Mouse (Mus musculus): ENCODE data around the gene Uba52. TPM values are rescaled to one million over a fixed set of nuclear protein-coding genes. Genes with fewer than 3 reads are reported as not detected.

Uba52 gene
- polyA plus RNA-seq, 1 experiment, result 977 TPM

DNA sequence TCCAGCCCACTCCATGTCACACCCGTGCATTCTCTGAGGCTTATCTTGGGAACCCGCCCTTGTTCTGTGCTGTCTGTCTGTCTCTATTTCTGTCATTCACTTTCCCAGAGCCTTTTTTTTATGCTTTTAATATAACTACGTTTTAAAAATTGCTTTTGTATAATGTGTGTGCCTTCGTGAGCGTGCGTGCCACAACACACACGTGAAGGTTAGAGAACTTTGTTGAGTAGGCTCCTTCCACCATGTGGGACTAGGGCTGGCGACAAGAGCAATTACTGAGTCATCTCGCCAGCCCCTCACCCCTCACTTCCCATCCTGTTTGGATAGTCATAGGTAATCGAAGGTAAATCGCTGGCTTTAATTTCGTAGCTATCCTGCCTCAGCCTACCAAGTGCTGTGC, 8.1 kb downstream of the Uba52 start:
- no peak overlapping the region for H3K4me3 ChIP-seq (ENCODE audit: insufficient read depth, low read depth, low read length)
- peaks cover 5% of the 10 kb centered on the region; the same call in 1 of the 2 replicates for H3K4me1 ChIP-seq (ENCODE audit: control insufficient read depth, insufficient read depth, insufficient read length, low read length)
- no peak overlapping the region for H3K27ac ChIP-seq (replicated peaks; ENCODE audit: low read depth, low read length)

DNA sequence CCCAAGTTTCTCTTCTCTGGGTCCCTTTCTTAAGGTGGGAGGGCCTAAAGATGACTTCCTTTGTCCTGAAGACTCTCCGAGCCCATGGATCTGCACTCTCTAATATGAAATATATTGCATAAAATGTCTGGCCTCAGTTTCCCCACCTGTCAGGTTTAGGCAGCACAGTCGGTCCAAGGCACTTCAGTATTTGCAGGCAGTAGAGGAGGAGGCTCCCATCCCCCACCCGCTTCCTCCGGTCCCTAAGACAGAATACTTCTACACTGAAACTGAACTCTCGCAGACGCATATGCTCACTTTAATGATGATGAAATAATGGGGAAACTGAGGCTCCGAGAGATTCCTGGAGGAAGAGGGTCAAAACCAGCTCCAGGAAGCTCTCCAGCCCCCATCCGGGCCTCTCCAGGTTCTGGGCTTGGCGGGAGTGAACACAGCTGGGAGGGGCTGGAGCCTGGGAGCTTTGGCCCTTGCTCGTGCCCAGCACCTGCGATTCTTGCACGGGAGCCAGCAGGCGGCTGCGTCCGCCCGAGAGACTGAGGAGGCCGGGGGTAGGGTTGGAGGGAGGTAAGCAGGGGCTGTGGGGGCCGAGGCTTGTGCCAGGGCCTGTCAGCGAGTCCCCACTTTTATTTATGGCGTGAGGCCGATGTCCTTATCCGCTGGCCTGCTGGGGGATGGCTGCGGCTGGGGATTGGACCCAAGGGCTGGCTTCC, 8.6 kb downstream of the Uba52 start:
- H3K4me1 ChIP-seq (ENCODE audit: control insufficient read depth, insufficient read depth, insufficient read length, low read length), result peaks cover 5% of the 10 kb centered on the region; the same call in 1 of the 2 replicates
- no peak overlapping the region for H3K27ac ChIP-seq (replicated peaks; ENCODE audit: low read depth, low read length)
- H3K4me3 ChIP-seq (ENCODE audit: insufficient read depth, low read depth, low read length), result no peak overlapping the region

DNA sequence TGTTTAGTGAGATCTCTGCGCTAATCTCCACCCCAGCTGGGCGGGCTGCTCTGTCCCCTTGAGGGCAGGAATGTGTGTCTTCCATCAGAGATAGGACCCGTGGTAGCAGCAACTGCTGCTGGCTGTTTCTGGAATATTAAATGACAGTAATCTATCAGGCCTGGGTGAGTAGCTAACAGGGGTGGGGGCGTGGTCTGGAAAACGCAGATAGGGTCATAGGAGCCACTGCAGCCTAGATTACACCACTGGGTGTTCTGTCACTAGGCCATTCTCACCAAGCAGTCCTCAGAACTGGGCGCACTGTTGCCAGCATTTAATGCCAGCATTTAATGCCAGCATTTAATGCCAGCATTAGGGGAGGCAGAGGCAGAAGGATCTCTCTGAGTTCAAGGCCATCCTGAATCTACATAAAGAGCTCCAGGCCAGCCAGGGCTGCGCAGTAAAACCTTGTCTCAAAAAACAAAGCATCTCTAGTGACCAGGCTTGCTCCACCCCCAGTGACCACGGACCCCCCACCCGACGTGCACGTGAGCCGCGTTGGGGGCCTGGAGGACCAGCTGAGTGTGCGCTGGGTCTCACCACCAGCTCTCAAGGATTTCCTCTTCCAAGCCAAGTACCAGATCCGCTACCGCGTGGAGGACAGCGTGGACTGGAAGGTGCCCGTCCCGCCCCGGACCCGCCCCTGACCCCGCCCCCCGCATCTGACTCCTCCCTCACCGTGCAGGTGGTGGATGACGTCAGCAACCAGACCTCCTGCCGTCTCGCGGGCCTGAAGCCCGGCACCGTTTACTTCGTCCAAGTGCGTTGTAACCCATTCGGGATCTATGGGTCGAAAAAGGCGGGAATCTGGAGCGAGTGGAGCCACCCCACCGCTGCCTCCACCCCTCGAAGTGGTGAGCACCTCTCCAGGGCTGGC, 10.0 kb downstream of the Uba52 start:
- Histone ChIP-seq H3K27ac (replicated peaks; ENCODE audit: low read depth, low read length) (no peak overlapping the region), H3K4me1 (ENCODE audit: control insufficient read depth, insufficient read depth, insufficient read length, low read length) (peaks cover 2% of the 10 kb centered on the region; the same call in 1 of the 2 replicates), H3K4me3 (ENCODE audit: insufficient read depth, low read depth, low read length) (no peak overlapping the region)

DNA sequence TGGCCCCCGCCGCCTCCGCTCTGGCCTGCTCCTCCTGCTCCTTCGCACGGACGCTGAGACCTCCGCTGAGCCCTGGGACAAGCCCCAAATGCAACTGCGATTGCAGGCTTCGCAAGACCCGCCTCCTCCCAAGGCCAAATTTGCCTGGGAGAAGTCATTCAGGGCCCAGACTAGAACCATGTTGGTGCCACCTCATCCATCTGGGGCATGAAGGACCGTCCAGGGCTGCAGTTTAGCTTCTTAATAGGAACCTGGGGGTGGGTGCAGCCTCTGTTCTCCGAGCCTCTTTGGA, 14.9 kb downstream of the Uba52 start:
- no peaks in the 10 kb centered on the region for H3K4me1 ChIP-seq (ENCODE audit: control insufficient read depth, insufficient read depth, insufficient read length, low read length)
- H3K27ac ChIP-seq (replicated peaks; ENCODE audit: low read depth, low read length), result no peak overlapping the region
- H3K4me3 ChIP-seq (ENCODE audit: insufficient read depth, low read depth, low read length), result no peak overlapping the region

DNA sequence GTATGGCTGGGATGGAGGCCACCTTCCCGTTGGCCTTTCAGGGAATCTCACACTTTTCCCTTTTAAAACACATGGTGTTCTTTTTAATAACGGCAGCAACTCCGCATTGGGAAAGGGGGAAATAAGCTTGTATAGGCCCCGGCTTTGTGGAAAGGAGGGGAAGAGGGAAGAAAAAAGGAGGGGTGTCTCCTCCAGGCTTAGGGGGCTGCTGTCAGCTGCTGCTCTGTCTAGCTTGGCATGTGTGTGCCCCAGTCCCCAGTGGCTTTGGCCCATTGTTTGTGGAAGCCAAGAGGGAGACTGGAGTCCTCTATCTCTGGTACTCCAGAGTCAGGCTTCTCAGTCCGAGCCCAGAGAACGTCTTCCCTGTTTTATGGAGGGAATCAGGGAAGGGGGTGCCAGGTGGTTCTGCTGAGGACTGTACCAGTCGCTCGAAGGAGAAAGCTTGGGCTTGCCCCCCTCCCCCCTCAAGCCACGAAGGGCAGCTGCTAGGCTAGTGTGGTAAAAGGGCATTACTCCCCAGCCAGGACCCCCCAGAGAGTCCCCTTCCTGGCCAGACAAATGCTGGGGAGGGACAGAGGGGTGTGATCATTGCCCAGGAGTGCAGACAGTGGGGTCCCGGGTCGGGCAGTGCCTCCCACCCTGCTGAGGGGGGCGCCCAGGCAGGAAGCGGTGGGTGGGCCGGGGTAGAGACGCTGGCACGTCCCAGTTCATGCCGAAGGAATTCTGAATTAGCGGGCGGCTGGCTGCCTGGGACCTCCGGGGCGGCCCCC, 15.4 kb downstream of the Uba52 start:
- H3K27ac ChIP-seq (replicated peaks; ENCODE audit: low read depth, low read length), result no peak overlapping the region
- H3K4me1 ChIP-seq (ENCODE audit: control insufficient read depth, insufficient read depth, insufficient read length, low read length), result no peaks in the 10 kb centered on the region
- H3K4me3 ChIP-seq (ENCODE audit: insufficient read depth, low read depth, low read length), result no peak overlapping the region

DNA sequence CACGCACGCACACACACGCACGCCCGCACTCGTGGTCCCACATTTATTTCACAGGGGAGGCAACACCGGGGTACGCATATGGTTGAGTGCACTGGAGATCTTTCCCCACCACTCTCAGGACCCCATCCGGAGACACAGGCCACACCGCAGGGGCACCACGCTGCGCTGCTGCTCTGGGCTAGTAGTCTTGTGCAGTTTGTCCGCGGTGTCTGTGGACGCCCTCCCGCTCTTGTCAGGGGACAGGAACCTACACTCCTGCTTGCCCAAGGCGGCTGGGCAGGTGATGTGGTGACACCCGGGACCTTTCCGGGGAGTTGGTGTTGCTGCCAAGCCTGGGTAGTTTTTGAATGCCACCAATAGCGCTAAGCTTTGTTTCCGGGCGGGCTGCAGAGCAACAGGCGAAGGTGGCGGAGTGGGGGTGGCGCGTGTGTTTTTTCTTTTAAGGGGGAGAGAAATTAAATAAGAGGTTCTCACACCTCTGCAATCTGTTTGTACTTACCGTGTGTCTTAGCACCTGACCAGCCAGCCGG, 16.1 kb downstream of the Uba52 start:
- no peak overlapping the region for H3K27ac ChIP-seq (replicated peaks; ENCODE audit: low read depth, low read length)
- H3K4me1 ChIP-seq (ENCODE audit: control insufficient read depth, insufficient read depth, insufficient read length, low read length), result no peaks in the 10 kb centered on the region
- no peak overlapping the region for H3K4me3 ChIP-seq (ENCODE audit: insufficient read depth, low read depth, low read length)

DNA sequence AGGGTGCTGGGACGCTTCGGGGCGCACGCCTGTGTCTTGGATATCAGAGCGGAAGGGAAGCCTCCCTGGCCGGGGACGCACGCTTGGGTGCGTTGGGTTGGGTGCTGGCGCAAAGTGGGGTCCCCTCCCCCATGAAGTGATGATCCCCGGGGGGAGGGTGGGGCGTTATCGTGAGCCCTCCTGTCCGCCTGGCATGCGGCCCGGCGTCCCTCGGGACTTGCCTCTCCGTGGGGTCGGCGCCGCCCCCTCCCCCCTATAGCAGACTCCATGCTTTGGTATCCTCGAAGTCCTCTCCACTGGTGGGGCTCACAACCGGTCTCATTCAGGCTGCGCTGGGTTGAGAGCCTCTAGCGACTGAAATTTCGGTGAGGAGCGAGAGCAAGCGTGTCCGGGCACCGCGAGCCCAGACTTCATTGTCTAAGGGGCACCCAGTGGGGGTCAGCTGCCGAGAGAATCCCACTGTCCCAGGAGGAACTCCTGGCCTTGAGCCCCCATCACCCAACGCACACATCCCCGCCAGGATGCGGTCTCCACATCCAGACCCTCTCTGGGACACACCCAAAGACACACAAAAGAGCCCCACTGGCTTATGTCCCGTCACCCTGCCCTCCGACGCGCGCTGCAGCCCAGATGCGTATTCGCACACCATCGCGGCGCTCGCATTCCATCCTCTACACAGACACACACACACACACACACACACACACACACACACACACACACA, 16.7 kb downstream of the Uba52 start:
- Histone ChIP-seq H3K27ac (replicated peaks; ENCODE audit: low read depth, low read length) (no peak overlapping the region), H3K4me3 (ENCODE audit: insufficient read depth, low read depth, low read length) (peak overlapping the region; percentile 30), H3K4me1 (ENCODE audit: control insufficient read depth, insufficient read depth, insufficient read length, low read length) (no peaks in the 10 kb centered on the region)

DNA sequence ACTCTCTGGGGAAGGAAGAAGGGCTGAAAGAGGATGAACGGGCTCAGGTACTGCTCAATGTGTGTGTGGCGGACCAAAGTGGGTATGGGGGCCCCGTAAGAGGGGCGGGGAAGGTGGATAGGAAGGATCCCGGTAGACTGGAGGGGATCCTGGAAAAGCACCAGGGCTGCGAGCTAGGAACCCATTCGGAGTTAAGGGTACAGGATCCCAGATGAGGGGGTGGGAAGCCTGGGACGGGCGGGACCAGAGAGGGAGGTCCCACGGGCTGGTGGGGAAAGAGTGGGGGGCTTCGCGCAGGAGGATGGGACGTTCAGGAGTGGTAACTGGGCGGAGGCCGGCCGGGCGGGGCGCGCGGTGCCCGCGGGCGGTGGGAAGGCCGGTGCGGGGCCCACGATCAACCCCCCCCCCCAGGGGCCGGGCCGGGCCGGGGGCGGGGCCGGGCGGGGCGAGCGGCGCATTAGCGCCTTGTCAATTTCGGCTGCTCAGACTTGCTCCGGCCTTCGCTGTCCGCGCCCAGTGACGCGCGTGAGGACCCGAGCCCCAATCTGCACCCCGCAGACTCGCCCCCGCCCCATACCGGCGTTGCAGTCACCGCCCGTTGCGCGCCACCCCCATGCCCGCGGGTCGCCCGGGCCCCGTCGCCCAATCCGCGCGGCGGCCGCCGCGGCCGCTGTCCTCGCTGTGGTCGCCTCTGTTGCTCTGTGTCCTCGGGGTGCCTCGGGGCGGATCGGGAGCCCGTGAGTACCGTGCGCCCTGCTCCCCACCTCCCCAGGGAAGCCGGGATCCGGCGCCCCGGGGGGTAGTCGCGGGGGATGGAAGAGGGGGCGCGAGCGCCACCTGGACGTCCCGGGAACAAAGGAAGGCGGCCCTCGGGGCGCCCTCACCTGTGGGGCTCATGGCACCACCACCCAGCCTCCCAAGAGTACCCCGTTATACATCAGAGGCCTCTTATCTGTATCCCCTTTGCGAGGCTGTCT, 17.6 kb downstream of the Uba52 start, which contains the start of gene Crlf1:
Gene Crlf1, plus strand, starts transcription at position 495 of the 977 bp plus-strand sequence.
- H3K27ac ChIP-seq (replicated peaks; ENCODE audit: low read depth, low read length), result no peak within 1 kb of the TSS
- no peaks in the 10 kb centered on the region; the same call in 1 of the 2 replicates for H3K4me1 ChIP-seq (ENCODE audit: control insufficient read depth, insufficient read depth, insufficient read length, low read length)

DNA sequence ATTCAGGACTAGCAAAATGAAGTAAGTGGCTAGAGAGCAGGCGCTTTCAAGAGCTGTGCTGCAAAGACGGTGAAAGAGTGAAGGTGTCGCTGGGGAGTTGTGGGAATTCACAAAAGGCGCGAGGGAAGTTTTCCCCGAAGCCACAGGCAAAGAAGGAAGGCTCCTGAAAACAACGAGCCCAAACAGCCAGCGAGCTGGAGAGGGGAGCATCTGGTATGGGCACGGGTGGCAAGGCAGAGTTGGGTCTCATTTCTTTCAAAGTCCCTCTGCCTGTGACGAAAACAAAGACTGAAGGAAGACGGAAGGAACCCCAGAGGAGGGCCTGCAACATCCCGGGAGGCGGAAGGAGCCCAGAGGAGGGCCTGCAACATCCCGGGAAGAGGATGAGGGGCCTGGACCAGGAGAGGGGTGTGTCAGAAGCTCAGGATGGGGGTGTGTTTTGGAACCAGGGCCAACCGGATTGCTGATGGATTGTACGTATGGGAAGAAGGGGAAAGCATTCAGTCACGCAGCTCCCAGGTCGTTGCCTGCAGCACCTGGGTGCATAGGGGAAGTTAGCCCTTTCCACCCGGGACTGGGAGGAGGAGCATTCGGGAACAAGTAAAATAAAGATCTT, 19.6 kb downstream of the Uba52 start:
- no peak overlapping the region for H3K27ac ChIP-seq (replicated peaks; ENCODE audit: low read depth, low read length)
- H3K4me1 ChIP-seq (ENCODE audit: control insufficient read depth, insufficient read depth, insufficient read length, low read length), result no peaks in the 10 kb centered on the region; the same call in 1 of the 2 replicates
- H3K4me3 ChIP-seq (ENCODE audit: insufficient read depth, low read depth, low read length), result peak overlapping the region; percentile 7; the same call in 1 of the 2 replicates

More for the DNA sequence above, 17.6 kb downstream of the Uba52 start, which contains the start of gene Crlf1:
- H3K4me3 ChIP-seq (ENCODE audit: insufficient read depth, low read depth, low read length), result peak within 1 kb of the TSS; percentile 36

DNA sequence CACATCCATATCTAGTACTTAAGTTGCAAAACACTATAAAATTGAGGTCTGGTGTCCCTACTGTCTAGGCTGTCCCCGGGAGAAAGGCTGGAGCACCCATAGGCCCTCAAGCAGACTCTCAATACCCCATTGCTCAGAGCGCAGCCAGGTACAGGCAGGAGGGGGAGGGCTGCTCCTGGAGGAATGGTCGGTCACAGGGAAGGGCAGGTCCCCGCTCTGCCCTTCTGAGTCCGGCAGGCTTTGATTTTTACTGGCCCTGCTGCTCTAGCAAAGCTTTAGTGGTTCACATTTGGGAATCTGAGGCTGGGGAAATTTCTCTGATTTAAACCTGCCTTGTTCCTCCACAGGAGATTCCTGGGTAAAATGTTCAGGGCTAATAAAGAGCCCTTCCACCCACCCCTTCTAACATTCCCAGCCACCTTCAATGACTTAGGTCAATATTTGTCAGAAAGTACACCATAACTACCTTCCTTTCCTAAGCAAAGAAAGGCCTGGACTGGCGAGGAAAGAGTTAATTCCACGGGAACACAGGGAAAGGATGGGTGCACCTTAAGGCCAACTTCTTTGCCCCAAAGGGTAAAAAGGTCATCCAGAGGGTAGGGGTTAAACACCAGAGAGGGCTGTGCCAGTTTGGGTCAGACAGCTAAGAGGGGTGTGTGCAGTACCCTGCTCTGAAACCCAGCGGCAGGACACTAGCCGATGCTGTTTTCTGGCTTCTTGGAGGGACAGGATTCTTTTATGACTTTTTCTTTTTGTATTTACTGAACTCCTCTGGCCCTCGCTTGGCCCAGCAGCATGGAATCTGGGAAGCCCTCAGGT, 20.3 kb downstream of the Uba52 start:
- Histone ChIP-seq H3K4me1 (ENCODE audit: control insufficient read depth, insufficient read depth, insufficient read length, low read length) (no peaks in the 10 kb centered on the region; the same call in 1 of the 2 replicates), H3K27ac (replicated peaks; ENCODE audit: low read depth, low read length) (no peak overlapping the region), H3K4me3 (ENCODE audit: insufficient read depth, low read depth, low read length) (peak overlapping the region; percentile 41)

DNA sequence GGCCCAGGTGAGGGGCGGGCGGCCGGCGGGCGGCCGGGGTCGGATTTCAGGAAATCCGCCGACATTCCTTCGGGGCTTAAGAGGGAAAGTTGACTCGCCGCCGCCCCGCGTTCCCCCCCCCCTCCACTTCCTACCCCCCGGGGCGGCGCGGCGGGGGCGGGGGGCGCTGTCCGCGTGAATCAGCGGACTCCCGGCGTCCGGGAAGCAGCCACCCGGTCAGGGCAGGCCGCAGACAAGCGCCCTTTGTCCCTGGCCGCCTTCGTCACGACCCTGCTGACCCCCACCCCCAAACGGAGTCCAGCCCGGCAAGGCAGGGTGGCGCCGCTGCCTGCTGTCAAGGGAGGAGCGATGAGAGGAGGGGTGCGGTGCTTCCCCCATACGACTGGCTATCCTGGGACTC, 21.0 kb downstream of the Uba52 start:
- Histone ChIP-seq H3K4me1 (ENCODE audit: control insufficient read depth, insufficient read depth, insufficient read length, low read length) (no peaks in the 10 kb centered on the region; the same call in 1 of the 2 replicates), H3K4me3 (ENCODE audit: insufficient read depth, low read depth, low read length) (peak overlapping the region; percentile 41), H3K27ac (replicated peaks; ENCODE audit: low read depth, low read length) (no peak overlapping the region)

DNA sequence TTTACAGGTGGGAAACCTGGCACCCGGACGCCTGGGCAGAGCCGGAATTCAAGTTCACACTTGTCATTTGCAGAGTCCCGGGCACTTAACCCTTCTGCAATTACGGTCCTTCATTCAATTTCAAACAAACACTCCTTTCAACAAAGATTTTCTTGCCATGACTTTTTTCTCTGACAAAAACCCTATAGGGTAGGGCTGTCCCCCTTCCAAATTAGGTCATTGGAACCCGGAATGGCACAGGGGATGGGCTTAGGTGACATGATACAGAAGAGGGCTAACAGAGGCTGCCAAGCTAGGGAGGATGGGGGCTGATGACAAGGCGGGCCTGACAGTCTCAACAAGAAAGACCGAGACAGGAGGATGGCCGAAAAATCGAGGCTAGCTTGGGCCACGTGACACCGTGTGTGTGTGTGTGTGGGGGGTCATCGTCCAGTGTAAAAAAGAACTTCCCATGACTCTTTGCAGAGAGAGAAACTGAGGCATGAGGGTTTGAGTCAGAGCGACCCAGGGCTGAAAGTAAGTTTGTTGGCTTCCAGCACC, 21.6 kb downstream of the Uba52 start:
- H3K27ac ChIP-seq (replicated peaks; ENCODE audit: low read depth, low read length), result no peak overlapping the region
- H3K4me3 ChIP-seq (ENCODE audit: insufficient read depth, low read depth, low read length), result peak overlapping the region; percentile 21
- no peaks in the 10 kb centered on the region; the same call in 1 of the 2 replicates for H3K4me1 ChIP-seq (ENCODE audit: control insufficient read depth, insufficient read depth, insufficient read length, low read length)

Measured in brown adipose tissue, adult 24 weeks (tissue).